Mouse (Mus musculus): ENCODE results near the gene Dnajb6. TPM values are rescaled to one million over a fixed set of nuclear protein-coding genes. Genes with fewer than 3 reads are reported as not detected.

The Dnajb6 gene
- polyA plus RNA-seq, 1 experiment from 2014 or later: 226 TPM

- ATAC-seq (replicated peaks; ENCODE audit: low FRiP score) (no peak), DNase-seq (ENCODE audit: low spot score) (no peak)
- H3K27ac ChIP-seq (ENCODE audit: low read depth, low read length): no peak overlapping the region
- no peaks in the 10 kb centered on the region; the same call in 1 of the 2 replicates for H3K36me3 ChIP-seq (ENCODE audit: control insufficient read depth, insufficient read depth, low read length)
- no peak overlapping the region for H3K4me2 ChIP-seq (ENCODE audit: low read depth, low read length, severe bottlenecking)
- peaks cover 4% of the 10 kb centered on the region; the same call in 1 of the 2 replicates for H3K4me1 ChIP-seq (replicated peaks; ENCODE audit: control insufficient read depth, insufficient read depth, low read length)
- H3K9me3 ChIP-seq (ENCODE audit: control insufficient read depth, low read length): no peaks in the 10 kb centered on the region
- no peak overlapping the region for H3K9ac ChIP-seq (ENCODE audit: low read length)
- WGBS: 68% methylated on average over 1 of the region's 1 CpGs
- H3K4me3 ChIP-seq (ENCODE audit: low read depth, low read length): no peak overlapping the region
- no peaks in the 10 kb centered on the region for H3K27me3 ChIP-seq (ENCODE audit: control insufficient read depth, insufficient read depth, low read length)
Observed at GRCm38 (mm10) chr5:29740651-29741050, 5.2 kb downstream of the Dnajb6 start.

- no peaks in the 10 kb centered on the region for H3K9me3 ChIP-seq (ENCODE audit: control insufficient read depth, low read length)
- no peak overlapping the region for H3K9ac ChIP-seq (ENCODE audit: low read length)
- 77% methylated on average over 4 of the region's 4 CpGs for WGBS
- no peak overlapping the region for H3K27ac ChIP-seq (ENCODE audit: low read depth, low read length)
- peaks cover 4% of the 10 kb centered on the region; the same call in 1 of the 2 replicates for H3K4me1 ChIP-seq (replicated peaks; ENCODE audit: control insufficient read depth, insufficient read depth, low read length)
- ATAC-seq (replicated peaks; ENCODE audit: low FRiP score) (no peak), DNase-seq (ENCODE audit: low spot score) (no peak)
- no peak overlapping the region for H3K4me3 ChIP-seq (ENCODE audit: low read depth, low read length)
- H3K36me3 ChIP-seq (ENCODE audit: control insufficient read depth, insufficient read depth, low read length): no peaks in the 10 kb centered on the region; the same call in 1 of the 2 replicates
- no peak overlapping the region for H3K4me2 ChIP-seq (ENCODE audit: low read depth, low read length, severe bottlenecking)
- H3K27me3 ChIP-seq (ENCODE audit: control insufficient read depth, insufficient read depth, low read length): no peaks in the 10 kb centered on the region
Observed at GRCm38 (mm10) chr5:29741093-29741492, 5.6 kb downstream of the Dnajb6 start.

DNA sequence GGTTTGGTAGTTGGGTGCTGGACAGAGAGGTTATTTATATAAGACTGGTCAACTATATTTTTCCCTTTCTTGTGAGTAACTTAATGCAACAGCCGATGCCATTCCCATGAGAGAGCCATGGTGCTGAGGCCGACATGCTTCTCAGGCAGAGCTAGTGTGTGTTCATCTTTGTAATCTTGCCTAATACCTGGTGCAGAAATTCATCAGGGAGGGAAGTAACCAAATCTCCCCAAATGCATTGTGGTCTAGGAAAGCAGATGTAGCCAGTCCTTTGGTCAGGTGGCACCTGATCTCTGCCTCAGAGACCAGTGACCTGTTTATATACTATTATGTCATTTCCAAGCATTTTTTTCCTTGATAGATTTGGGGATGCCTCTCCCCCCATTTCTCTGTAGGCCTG lies 12.2 kb downstream of the Dnajb6 start:
- Histone ChIP-seq H3K4me2 (ENCODE audit: low read depth, low read length, severe bottlenecking) (no peak overlapping the region), H3K9me3 (ENCODE audit: control insufficient read depth, low read length) (no peaks in the 10 kb centered on the region), H3K36me3 (ENCODE audit: control insufficient read depth, insufficient read depth, low read length) (no peaks in the 10 kb centered on the region; the same call in 1 of the 2 replicates), H3K4me3 (ENCODE audit: low read depth, low read length) (no peak overlapping the region), H3K9ac (ENCODE audit: low read length) (no peak overlapping the region), H3K4me1 (replicated peaks; ENCODE audit: control insufficient read depth, insufficient read depth, low read length) (no peaks in the 10 kb centered on the region), H3K27ac (ENCODE audit: low read depth, low read length) (no peak overlapping the region), H3K27me3 (ENCODE audit: control insufficient read depth, insufficient read depth, low read length) (no peaks in the 10 kb centered on the region)
- 92% methylated on average over 2 of the region's 2 CpGs for WGBS
- DNase-seq (ENCODE audit: low spot score) (no peak), ATAC-seq (replicated peaks; ENCODE audit: low FRiP score) (no peak)

DNA sequence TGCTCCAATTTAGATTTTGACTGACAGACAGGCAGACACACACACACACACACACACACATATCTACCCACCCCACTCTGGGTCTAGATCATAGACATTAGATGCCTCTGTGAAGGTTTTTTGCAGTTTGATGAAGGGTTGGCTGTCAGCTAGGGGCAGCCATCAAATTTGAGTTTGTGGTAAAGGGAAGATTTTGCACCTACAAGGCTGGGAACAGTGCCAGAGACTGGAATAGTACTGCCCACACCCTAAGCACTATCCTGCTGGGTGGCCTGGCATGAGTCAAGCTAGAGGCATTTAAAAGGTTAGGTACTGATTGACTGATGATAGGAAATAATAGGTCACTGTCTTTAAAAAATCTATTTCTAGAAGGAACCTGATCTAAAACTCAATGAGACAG lies 15.8 kb downstream of the Dnajb6 start:
- DNase-seq (ENCODE audit: low spot score): no peak
- Histone ChIP-seq H3K9me3 (ENCODE audit: control insufficient read depth, low read length) (no peaks in the 10 kb centered on the region), H3K36me3 (ENCODE audit: control insufficient read depth, insufficient read depth, low read length) (peaks cover 4% of the 10 kb centered on the region; the same call in 1 of the 2 replicates), H3K4me1 (replicated peaks; ENCODE audit: control insufficient read depth, insufficient read depth, low read length) (no peaks in the 10 kb centered on the region), H3K9ac (ENCODE audit: low read length) (no peak overlapping the region), H3K4me2 (ENCODE audit: low read depth, low read length, severe bottlenecking) (no peak overlapping the region), H3K4me3 (ENCODE audit: low read depth, low read length) (no peak overlapping the region), H3K27ac (ENCODE audit: low read depth, low read length) (no peak overlapping the region), H3K27me3 (ENCODE audit: control insufficient read depth, insufficient read depth, low read length) (no peaks in the 10 kb centered on the region)
- no peak for ATAC-seq (replicated peaks; ENCODE audit: low FRiP score)

- no peak overlapping the region for H3K4me2 ChIP-seq (ENCODE audit: low read depth, low read length, severe bottlenecking)
- DNase-seq (ENCODE audit: low spot score): no peak
- no peak overlapping the region for H3K9ac ChIP-seq (ENCODE audit: low read length)
Observed at GRCm38 (mm10) chr5:29752894-29753293, 17.4 kb downstream of the Dnajb6 start.

DNA sequence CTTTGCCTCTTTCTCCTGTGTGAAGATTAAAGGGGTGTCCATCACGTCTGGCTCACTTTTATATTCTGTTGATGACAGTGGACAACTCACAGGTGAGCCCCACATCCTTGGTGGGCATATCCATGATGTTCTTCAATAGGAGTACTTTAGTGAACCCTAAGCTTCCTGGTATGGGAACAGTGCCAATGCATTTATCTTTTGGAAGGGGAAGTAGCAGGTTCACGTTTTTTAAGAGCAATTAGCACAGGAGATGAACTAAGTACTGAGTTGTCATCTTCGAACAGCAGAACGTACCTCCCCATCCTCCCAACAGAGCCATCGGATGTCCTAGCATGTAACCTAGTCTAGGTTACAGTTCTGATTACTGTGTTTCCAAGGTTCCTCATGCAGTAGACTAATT lies 23.8 kb downstream of the Dnajb6 start:
- Histone ChIP-seq H3K4me2 (ENCODE audit: low read depth, low read length, severe bottlenecking) (no peak overlapping the region), H3K4me3 (ENCODE audit: low read depth, low read length) (no peak overlapping the region), H3K36me3 (ENCODE audit: control insufficient read depth, insufficient read depth, low read length) (peaks cover under 1% of the 10 kb centered on the region; the same call in 1 of the 2 replicates), H3K9ac (ENCODE audit: low read length) (no peak overlapping the region), H3K27ac (ENCODE audit: low read depth, low read length) (no peak overlapping the region), H3K9me3 (ENCODE audit: control insufficient read depth, low read length) (no peaks in the 10 kb centered on the region), H3K4me1 (replicated peaks; ENCODE audit: control insufficient read depth, insufficient read depth, low read length) (no peaks in the 10 kb centered on the region), H3K27me3 (ENCODE audit: control insufficient read depth, insufficient read depth, low read length) (no peaks in the 10 kb centered on the region)
- DNase-seq (ENCODE audit: low spot score) (no peak), ATAC-seq (replicated peaks; ENCODE audit: low FRiP score) (no peak)
- 92% methylated on average over 5 of the region's 5 CpGs for WGBS

More at GRCm38 (mm10) chr5:29752894-29753293, 17.4 kb downstream of the Dnajb6 start:
- no peak overlapping the region for H3K4me3 ChIP-seq (ENCODE audit: low read depth, low read length)
- H3K4me1 ChIP-seq (replicated peaks; ENCODE audit: control insufficient read depth, insufficient read depth, low read length): no peaks in the 10 kb centered on the region
- no peak overlapping the region for H3K27ac ChIP-seq (ENCODE audit: low read depth, low read length)
- no peaks in the 10 kb centered on the region for H3K9me3 ChIP-seq (ENCODE audit: control insufficient read depth, low read length)
- no peak for ATAC-seq (replicated peaks; ENCODE audit: low FRiP score)
- H3K27me3 ChIP-seq (ENCODE audit: control insufficient read depth, insufficient read depth, low read length): no peaks in the 10 kb centered on the region
- H3K36me3 ChIP-seq (ENCODE audit: control insufficient read depth, insufficient read depth, low read length): peaks cover 4% of the 10 kb centered on the region; the same call in 1 of the 2 replicates

GRCm38 (mm10) chr5:29770935-29771334 lies 35.4 kb downstream of the Dnajb6 start:
- no peaks in the 10 kb centered on the region for H3K27me3 ChIP-seq (ENCODE audit: control insufficient read depth, insufficient read depth, low read length)
- no peak for DNase-seq (ENCODE audit: low spot score)
- no peak overlapping the region for H3K4me3 ChIP-seq (ENCODE audit: low read depth, low read length)
- no peak overlapping the region for H3K9ac ChIP-seq (ENCODE audit: low read length)
- H3K9me3 ChIP-seq (ENCODE audit: control insufficient read depth, low read length): no peaks in the 10 kb centered on the region
- no peaks in the 10 kb centered on the region for H3K4me1 ChIP-seq (replicated peaks; ENCODE audit: control insufficient read depth, insufficient read depth, low read length)
- H3K36me3 ChIP-seq (ENCODE audit: control insufficient read depth, insufficient read depth, low read length): no peaks in the 10 kb centered on the region; the same call in 1 of the 2 replicates
- WGBS: 88% methylated on average over 1 of the region's 1 CpGs
- ATAC-seq (replicated peaks; ENCODE audit: low FRiP score): no peak
- H3K4me2 ChIP-seq (ENCODE audit: low read depth, low read length, severe bottlenecking): no peak overlapping the region
- H3K27ac ChIP-seq (ENCODE audit: low read depth, low read length): no peak overlapping the region

DNA sequence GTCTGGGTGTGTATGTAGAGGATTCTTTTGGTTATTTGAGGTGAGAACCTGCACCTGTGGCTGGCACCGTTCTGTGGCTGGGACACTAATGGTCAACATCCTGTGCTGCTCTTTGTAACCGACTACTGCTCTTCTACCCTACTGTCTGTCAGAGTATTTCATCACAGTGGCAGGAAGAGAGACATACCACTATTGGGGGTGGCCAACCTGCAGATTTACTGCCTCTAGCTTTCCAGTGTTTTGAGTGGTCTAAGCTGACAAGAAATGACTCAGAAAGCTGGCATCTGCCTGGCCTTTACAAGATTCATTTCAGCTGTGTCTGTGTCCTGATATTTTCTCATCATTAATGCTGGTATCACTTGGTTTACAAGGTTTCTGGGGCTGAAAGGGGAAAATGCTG lies 36.5 kb downstream of the Dnajb6 start:
- no peaks in the 10 kb centered on the region for H3K9me3 ChIP-seq (ENCODE audit: control insufficient read depth, low read length)
- no peaks in the 10 kb centered on the region; the same call in 1 of the 2 replicates for H3K36me3 ChIP-seq (ENCODE audit: control insufficient read depth, insufficient read depth, low read length)

GRCm38 (mm10) chr5:29772651-29773330 lies 37.3 kb downstream of the Dnajb6 start:
- ATAC-seq (replicated peaks; ENCODE audit: low FRiP score) (no peak), DNase-seq (ENCODE audit: low spot score) (no peak)
- Histone ChIP-seq H3K4me1 (replicated peaks; ENCODE audit: control insufficient read depth, insufficient read depth, low read length) (no peaks in the 10 kb centered on the region), H3K9me3 (ENCODE audit: control insufficient read depth, low read length) (no peaks in the 10 kb centered on the region), H3K36me3 (ENCODE audit: control insufficient read depth, insufficient read depth, low read length) (no peaks in the 10 kb centered on the region), H3K27me3 (ENCODE audit: control insufficient read depth, insufficient read depth, low read length) (no peaks in the 10 kb centered on the region), H3K27ac (ENCODE audit: low read depth, low read length) (no peak overlapping the region), H3K4me2 (ENCODE audit: low read depth, low read length, severe bottlenecking) (no peak overlapping the region), H3K4me3 (ENCODE audit: low read depth, low read length) (no peak overlapping the region), H3K9ac (ENCODE audit: low read length) (no peak overlapping the region)
- 92% methylated on average over 4 of the region's 4 CpGs for WGBS

More for the DNA sequence above, 36.5 kb downstream of the Dnajb6 start:
- DNase-seq (ENCODE audit: low spot score): no peak
- WGBS: 82% methylated on average over 2 of the region's 2 CpGs
- Histone ChIP-seq H3K4me1 (replicated peaks; ENCODE audit: control insufficient read depth, insufficient read depth, low read length) (no peaks in the 10 kb centered on the region), H3K9ac (ENCODE audit: low read length) (no peak overlapping the region), H3K27me3 (ENCODE audit: control insufficient read depth, insufficient read depth, low read length) (no peaks in the 10 kb centered on the region), H3K4me2 (ENCODE audit: low read depth, low read length, severe bottlenecking) (no peak overlapping the region), H3K27ac (ENCODE audit: low read depth, low read length) (no peak overlapping the region), H3K4me3 (ENCODE audit: low read depth, low read length) (no peak overlapping the region)
- no peak for ATAC-seq (replicated peaks; ENCODE audit: low FRiP score)
